Mouse (Mus musculus) CH12.LX (cell line): ENCODE data around the gene Rab5if.

Experiments used
- CTCF ChIP-seq, 2 experiments: IDR thresholded peaks in 1 of 2; conservative IDR thresholded peaks in 1 of 2; 2 replicates each; pipeline ENCODE4 v1.5.1; 2011 to 2012; ENCODE audit warnings: low read depth in 2 of 2, low read length in 2 of 2, improper control_type of control experiment in 1 of 2, inconsistent platforms in 1 of 2, mild to moderate bottlenecking in 1 of 2, moderate library complexity in 1 of 2
- E2F4 ChIP-seq: IDR thresholded peaks from 2 replicates; pipeline ENCODE4 v1.6.1; 2011; ENCODE audit warnings: low read depth, low read length, improper control_type of control experiment; ENCODE audit not compliant: insufficient replicate concordance
- EP300 ChIP-seq: IDR thresholded peaks from 2 replicates; pipeline ENCODE4 v1.6.1; 2011; ENCODE audit warnings: low read length, improper control_type of control experiment
- MAZ ChIP-seq: IDR thresholded peaks from 2 replicates; pipeline ENCODE4 v1.6.1; 2012; ENCODE audit warnings: low read depth, mild to moderate bottlenecking, inconsistent platforms, low read length, improper control_type of control experiment, moderate library complexity
- POLR2A ChIP-seq: IDR thresholded peaks from 2 replicates; pipeline ENCODE4 v1.6.1; 2011; ENCODE audit warnings: low read depth, mild to moderate bottlenecking, improper control_type of control experiment, low read length
- USF2 ChIP-seq: conservative IDR thresholded peaks from 2 replicates; pipeline ENCODE4 v1.6.1; 2011; ENCODE audit warnings: low read depth, low read length, improper control_type of control experiment

DNA sequence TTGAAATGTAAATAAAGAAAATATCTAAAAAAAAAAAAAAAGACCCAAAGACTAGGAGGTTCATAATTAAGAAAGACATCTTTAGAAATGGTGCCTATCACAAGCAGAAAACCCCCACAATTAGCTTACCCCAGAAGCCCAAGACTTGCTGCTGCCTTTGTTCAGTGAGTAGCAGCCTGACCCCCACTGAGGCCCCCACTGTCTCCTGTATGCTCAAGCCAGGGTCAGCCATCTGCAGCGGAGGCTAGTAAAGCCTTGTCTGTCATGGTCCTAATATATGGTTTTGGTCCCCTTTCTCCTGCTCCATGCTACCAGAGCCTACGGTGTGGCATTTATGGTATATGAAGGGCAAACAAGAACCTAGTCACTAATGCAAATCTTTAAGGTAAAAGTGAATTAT is 38.4 kb downstream of the Rab5if start:
- TF ChIP-seq POLR2A (no peak), CTCF (conservative IDR thresholded peaks at IDR 0.05 in 1 of 2, IDR thresholded peaks at IDR 0.05 in 1 of 2; ENCODE audit: low read depth in 2 of 2, low read length in 2 of 2) (no peak), USF2 (no peak), EP300 (no peak), E2F4 (no peak), MAZ (no peak)
